Mouse (Mus musculus) gastrocnemius, adult 2 months (tissue): ENCODE measurements around the gene Smim12. TPM values are rescaled to one million over a fixed set of nuclear protein-coding genes. Genes with fewer than 3 reads are reported as not detected.

Experiments
- DNase-seq: peaks from one replicate; pipeline ENCODE4 v3.0.0; 2022
- H3K27ac ChIP-seq: fragments of 200-600 bp; 2 replicates; pipeline ENCODE4 v1.8.1; 2022; ENCODE audit warnings: mild to moderate bottlenecking
- H3K4me3 ChIP-seq: fragments of 200-600 bp; 2 replicates; pipeline ENCODE4 v1.8.1; 2022; ENCODE audit warnings: mild to moderate bottlenecking, moderate library complexity
- CTCF ChIP-seq: fragments of 200-600 bp; IDR thresholded peaks from 2 replicates; pipeline ENCODE4 v1.8.1; 2022; ENCODE audit warnings: antibody characterized with exemption, mild to moderate bottlenecking, moderate library complexity
- intact Hi-C: fragments of 180-260 bp; cut with DNase I; formaldehyde crosslinking; loops from one replicate; pipeline ENCODE4 v1.15.1; 2025
- total RNA-seq, 2 experiments: library from RNA; stranded (reverse); gene quantifications; 2 replicates each; pipeline ENCODE4 v1.2.3; 2021

Gene Smim12
- total RNA-seq, 2 experiments from 2014 or later = 31.9 to 36.5 TPM

- intact Hi-C loops = no loop called here
- no peak for TF ChIP-seq CTCF
- H3K4me3 ChIP-seq = no peak overlapping the region
- DNase-seq = no peak
- no peak overlapping the region for H3K27ac ChIP-seq
These were observed 20.3 kb upstream of the Smim12 start for GRCm38 (mm10) chr4:127223291-127223690.

DNA sequence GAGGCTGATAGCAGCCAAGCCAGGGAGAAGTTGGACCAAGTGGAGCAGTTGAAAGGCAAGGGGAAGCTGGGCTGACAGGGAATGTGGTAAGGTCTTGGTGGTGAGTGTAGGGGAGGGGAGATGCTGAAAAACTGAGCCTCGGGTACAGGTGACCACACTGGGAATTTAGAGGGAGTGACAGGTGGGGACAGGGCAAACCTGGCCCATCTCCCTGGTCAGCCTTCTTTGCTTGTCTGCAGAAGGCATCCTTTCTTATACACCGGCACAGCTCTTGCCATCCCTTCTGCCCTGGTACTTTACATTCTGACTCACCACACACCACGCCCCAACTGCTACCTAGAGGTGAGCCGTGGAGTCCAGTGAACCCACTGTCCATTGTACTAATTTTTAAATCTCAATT is 19.8 kb upstream of the Smim12 start:
- intact Hi-C loops = no loop called here
- no peak for TF ChIP-seq CTCF

GRCm38 (mm10) chr4:127224444-127225100 is 19.0 kb upstream of the Smim12 start:
- Histone ChIP-seq H3K4me3 (no peak overlapping the region), H3K27ac (no peak overlapping the region)
- TF ChIP-seq CTCF = no peak
- no peak for DNase-seq
- intact Hi-C loops = no loop called here

More for the DNA sequence above, 19.8 kb upstream of the Smim12 start:
- H3K27ac ChIP-seq = no peak overlapping the region
- H3K4me3 ChIP-seq = no peak overlapping the region
- DNase-seq = no peak

- no peak overlapping the region for H3K4me3 ChIP-seq
- no peak for DNase-seq
- H3K27ac ChIP-seq = no peak overlapping the region
- no peak for TF ChIP-seq CTCF
- intact Hi-C loops = no loop called here
These were observed 17.5 kb upstream of the Smim12 start for GRCm38 (mm10) chr4:127226067-127226466.

GRCm38 (mm10) chr4:127227051-127227673 is 16.4 kb upstream of the Smim12 start:
- Histone ChIP-seq H3K4me3 (no peak overlapping the region), H3K27ac (no peak overlapping the region)
- DNase-seq = no peak
- intact Hi-C loops = no loop called here
- TF ChIP-seq CTCF = no peak

DNA sequence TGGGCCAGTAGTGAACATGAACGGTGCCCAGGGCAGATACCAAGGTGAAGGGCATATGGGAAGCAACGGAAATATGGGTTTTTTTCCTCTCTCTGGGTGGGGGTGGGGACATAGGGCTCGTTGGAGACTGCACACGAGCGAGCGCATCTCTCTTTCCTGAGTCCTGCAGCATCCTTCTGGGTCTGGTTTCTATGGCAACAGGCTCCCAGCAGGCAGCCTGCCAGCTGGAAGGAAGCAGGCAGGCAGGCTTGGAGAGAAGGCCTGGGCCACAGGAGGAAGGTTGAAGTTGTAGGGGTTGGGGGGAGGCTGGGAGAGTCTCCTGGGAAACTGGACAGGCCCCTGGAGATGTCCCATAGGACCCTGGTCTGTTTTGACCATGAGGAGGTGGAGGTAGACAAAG is 11.6 kb upstream of the Smim12 start:
- no peak for TF ChIP-seq CTCF
- intact Hi-C loops = no loop called here
- Histone ChIP-seq H3K4me3 (no peak overlapping the region), H3K27ac (no peak overlapping the region)
- no peak for DNase-seq

DNA sequence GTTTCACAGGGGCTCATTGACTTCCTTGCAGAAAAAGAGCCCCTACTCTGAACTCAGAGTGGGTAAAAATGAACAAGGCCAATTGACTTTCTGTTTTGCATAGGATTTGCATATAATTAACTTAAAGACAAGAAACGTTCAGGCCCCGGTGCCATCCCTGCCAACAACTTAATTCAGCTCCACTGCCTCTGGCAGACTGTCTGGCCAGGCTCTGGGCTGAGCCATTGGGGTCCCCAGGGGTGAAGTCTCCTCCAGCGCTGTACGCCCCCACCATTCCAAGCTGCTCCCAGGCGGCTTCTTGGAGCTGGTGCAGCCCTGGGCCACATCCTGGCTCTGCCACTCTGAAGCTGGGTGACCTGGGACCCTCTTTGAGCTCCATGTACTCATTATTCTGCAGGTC is 11.0 kb upstream of the Smim12 start:
- Histone ChIP-seq H3K4me3 (no peak overlapping the region), H3K27ac (no peak overlapping the region)
- intact Hi-C loops = no loop called here
- DNase-seq = no peak
- no peak for TF ChIP-seq CTCF

- intact Hi-C loops = no loop called here
- H3K27ac ChIP-seq = no peak overlapping the region
- no peak overlapping the region for H3K4me3 ChIP-seq
- DNase-seq = no peak
- no peak for TF ChIP-seq CTCF
These were observed 10.0 kb upstream of the Smim12 start for GRCm38 (mm10) chr4:127233416-127234125.

GRCm38 (mm10) chr4:127235742-127236487 is 7.7 kb upstream of the Smim12 start:
- intact Hi-C loops = loop anchor here (1.0 kb wide), 1 partner anchor 83 kb away; no protein-coding TSS in a partner anchor
- H3K27ac ChIP-seq = peak overlapping the region; percentile 75
- peak overlapping the region; percentile 88 for H3K4me3 ChIP-seq
- TF ChIP-seq CTCF = peak; percentile 66
- peak; percentile 89 for DNase-seq

GRCm38 (mm10) chr4:127236631-127237030 is 7.0 kb upstream of the Smim12 start:
- peak overlapping the region; percentile 88 for H3K4me3 ChIP-seq
- peak; percentile 25 for DNase-seq
- peak overlapping the region; percentile 75; the same call in 1 of the 2 replicates for H3K27ac ChIP-seq
- TF ChIP-seq CTCF = no peak
- intact Hi-C loops = loop anchor here (1.0 kb wide), 1 partner anchor 83 kb away; no protein-coding TSS in a partner anchor

DNA sequence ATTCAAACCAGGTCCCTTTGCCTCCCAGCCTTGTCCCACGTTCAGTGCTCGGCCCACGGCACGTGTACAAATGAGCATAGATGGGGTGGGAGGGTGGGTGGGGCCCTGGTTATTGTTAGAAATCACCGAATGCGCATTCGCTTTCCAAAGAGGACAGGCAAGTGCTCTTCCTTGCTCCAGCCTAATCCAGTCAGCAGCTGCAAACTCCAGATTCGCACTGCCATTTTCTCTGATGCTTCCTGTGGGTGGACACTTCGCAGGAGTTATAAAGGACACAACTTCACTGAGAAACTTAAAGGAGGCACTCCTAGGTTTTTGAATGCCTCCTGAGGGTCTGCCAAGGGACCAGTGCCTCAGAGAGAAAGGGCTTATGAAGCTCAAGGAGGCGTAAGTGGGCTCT is 6.3 kb upstream of the Smim12 start:
- no peak for TF ChIP-seq CTCF
- intact Hi-C loops = no loop called here
- H3K4me3 ChIP-seq = no peak overlapping the region
- no peak overlapping the region for H3K27ac ChIP-seq
- no peak for DNase-seq

DNA sequence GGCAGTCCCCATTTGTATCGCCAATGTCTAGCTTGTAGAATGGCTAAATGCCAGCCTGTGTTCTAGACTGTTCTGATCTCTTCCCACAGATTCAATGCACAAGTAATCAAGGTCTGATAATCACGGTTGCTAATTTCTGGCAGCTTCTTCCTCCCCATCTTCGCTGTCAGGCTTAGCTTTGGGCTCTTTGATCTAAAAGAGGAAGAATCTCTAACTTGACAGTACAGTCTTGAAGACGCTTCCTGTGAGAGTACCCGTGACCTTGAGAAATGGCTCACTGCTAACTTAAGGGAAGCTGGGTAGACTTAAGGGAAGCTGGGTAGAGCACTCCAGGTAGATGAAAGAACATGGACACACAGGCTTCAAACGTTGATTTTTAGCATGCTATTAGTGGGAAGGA is 888 bp upstream of the Smim12 start:
- no peak for TF ChIP-seq CTCF
- no peak overlapping the region for H3K27ac ChIP-seq
- no peak overlapping the region for H3K4me3 ChIP-seq
- DNase-seq = no peak
- intact Hi-C loops = loop anchor here (10.0 kb wide), 1 partner anchor 688 kb away; the partner anchor contains the start of gene Clspn

DNA sequence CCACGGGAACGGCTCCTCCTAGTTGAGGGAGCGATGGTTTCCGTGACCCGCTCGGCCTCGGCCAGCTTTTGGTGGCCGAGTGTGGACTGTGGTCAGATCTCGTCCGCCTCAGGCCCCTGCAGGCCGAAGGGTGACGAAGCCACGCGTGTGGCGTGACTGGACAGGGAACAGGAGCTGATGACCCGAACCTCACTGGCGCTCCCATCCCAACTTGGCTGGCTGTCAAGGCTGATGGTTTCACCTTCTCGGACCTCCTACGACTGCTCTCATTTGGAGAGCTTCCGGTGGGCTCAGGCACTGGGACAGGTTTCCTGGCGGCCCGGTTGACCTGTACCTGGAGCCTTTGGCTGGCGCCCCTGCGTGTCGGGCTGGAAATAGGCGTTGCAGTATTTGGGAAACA is 369 bp downstream of the Smim12 start:
- peak overlapping the region; percentile 93 for H3K27ac ChIP-seq
- peak overlapping the region; percentile 92 for H3K4me3 ChIP-seq
- TF ChIP-seq CTCF = no peak
- DNase-seq = no peak
- intact Hi-C loops = loop anchor here (10.0 kb wide), 1 partner anchor 689 kb away; the partner anchor contains the start of gene Clspn
